Mouse (Mus musculus) lung, embryonic 14.5 days (tissue): ENCODE data around the gene Dnaaf3. TPM values are rescaled to one million over a fixed set of nuclear protein-coding genes. Genes with fewer than 3 reads are reported as not detected.
A peak's percentile ranks its signal among the peaks of the same experiment; 100 is the strongest.

Source experiments
- ATAC-seq: fragments of 200-750 bp; cut with Nextera tagmentation; 2 replicates; pipeline ENCODE4 v1.8.0; 2017; ENCODE audit warnings: mild to moderate bottlenecking, moderate TSS enrichment, moderate library complexity; ENCODE audit not compliant: insufficient read depth
- DNase-seq: peaks from one replicate; pipeline ENCODE4 v3.0.0-alpha.2; 2015
- H3K27ac ChIP-seq: fragments of 300-500 bp; sonication (generic); 2 replicates; pipeline ENCODE4 v1.5.1; 2014; ENCODE audit warnings: low read depth, mild to moderate bottlenecking, moderate library complexity
- H3K27me3 ChIP-seq: fragments of 300-500 bp; sonication (generic); 2 replicates; pipeline ENCODE4 v1.6.1; 2014; ENCODE audit warnings: low read length, control low read depth; ENCODE audit not compliant: insufficient read depth
- H3K36me3 ChIP-seq: fragments of 300-500 bp; sonication (generic); 2 replicates; pipeline ENCODE4 v1.6.1; 2014; ENCODE audit warnings: control low read depth; ENCODE audit not compliant: insufficient read depth
- H3K4me1 ChIP-seq: fragments of 300-500 bp; sonication (generic); 2 replicates; pipeline ENCODE4 v1.6.1; 2014; ENCODE audit warnings: antibody characterized with exemption, control low read depth; ENCODE audit not compliant: insufficient read depth
- H3K4me2 ChIP-seq: fragments of 300-500 bp; sonication (generic); 2 replicates; pipeline ENCODE4 v1.6.1; 2014; ENCODE audit warnings: mild to moderate bottlenecking
- H3K4me3 ChIP-seq: fragments of 300-500 bp; sonication (generic); 2 replicates; pipeline ENCODE4 v1.5.1; 2014; ENCODE audit warnings: low read depth, low read length
- H3K9ac ChIP-seq: fragments of 300-500 bp; sonication (generic); 2 replicates; pipeline ENCODE4 v1.6.1; 2014
- H3K9me3 ChIP-seq: fragments of 300-500 bp; sonication (generic); 2 replicates; pipeline ENCODE4 v1.6.1; 2016; ENCODE audit warnings: low read depth, low read length, control low read depth
- CTCF ChIP-seq: IDR thresholded peaks from 2 replicates; pipeline ENCODE4 v1.5.1; 2016; ENCODE audit warnings: antibody characterized with exemption, low read depth
- WGBS: fragments of 180-500 bp; shearing (Covaris S2); extraction: QIAGEN DNeasy Blood & Tissue Kit; methylation state at CpG from one replicate; pipeline ENCODE4 v1.1.7; 2014; 5-methylcytosine and 5-hydroxymethylcytosine counted together
- microRNA-seq: library from miRNA; unstranded; fragments of <30 nt; microRNA quantifications from one replicate; pipeline ENCODE4, GENCODE M21; 2016; ENCODE audit warnings: borderline number of aligned reads
- polyA plus RNA-seq: library from polyadenylated mRNA; unstranded; fragments of >200 nt; fragmentation: Nextera tagmentation; extraction: Ambion mirVana; gene quantifications from 2 replicates; pipeline ENCODE4 v1.2.1, GENCODE M21; 2014

The Dnaaf3 gene
- polyA plus RNA-seq, 1 experiment from 2014 or later = 1.2 TPM

DNA sequence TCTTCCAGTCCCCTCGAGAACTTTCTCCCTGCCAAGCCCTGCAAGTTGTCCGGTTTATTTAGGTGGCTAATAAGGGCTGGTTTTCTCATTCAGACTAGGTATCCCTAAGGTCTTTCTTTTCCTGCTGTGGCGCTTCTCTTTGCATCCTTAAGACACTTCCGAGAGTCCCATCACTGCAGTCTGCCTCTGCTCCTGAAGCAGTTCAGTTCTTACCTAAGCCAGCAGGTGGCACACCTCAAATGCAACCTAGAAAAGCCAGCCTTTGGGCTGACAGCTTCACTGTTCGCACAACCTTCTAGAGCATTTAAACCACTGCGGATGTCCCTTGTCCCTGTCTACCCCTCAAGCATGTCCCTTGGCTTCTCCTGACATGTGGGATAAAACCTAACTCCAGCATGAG is 52.6 kb downstream of the Dnaaf3 start:
- Histone ChIP-seq H3K27ac (peak overlapping the region; percentile 95; the same call in 1 of the 2 replicates), H3K4me3 (no peak overlapping the region)
- 19% methylated on average over 6 of the region's 6 CpGs for WGBS

DNA sequence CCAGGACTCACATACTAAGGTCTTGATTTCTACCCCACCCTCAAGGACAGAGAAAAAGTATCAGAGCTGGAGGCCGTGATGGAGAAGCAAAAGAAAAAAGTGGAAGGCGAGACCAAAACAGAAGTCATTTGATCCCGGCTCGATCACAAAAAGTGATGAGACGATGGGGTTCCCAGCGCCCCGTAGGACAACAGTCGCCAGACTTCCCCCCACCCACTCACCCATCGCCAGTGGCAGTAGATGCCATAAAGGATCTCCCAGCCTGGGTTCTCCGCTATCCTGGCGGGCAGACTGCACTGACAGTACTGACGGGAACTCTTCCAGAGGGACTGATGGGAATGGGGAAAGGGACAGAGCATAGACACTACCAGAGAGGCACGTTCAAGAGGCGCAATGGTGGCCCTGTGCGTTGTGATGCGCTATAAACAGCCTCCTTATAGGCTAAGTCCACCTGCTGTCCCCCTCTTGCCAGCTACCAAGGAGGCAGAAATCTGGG is 53.4 kb downstream of the Dnaaf3 start:
- H3K4me1 ChIP-seq = peaks cover 6% of the 10 kb centered on the region
- peaks cover 4% of the 10 kb centered on the region for H3K27me3 ChIP-seq
- peaks cover 32% of the 10 kb centered on the region for H3K36me3 ChIP-seq
- H3K27ac ChIP-seq = peak overlapping the region; percentile 95
- peak overlapping the region; percentile 47 for H3K4me3 ChIP-seq
- ATAC-seq (peak; percentile 7; the same call in 1 of the 2 replicates), DNase-seq (peak; percentile 24)
- no peaks in the 10 kb centered on the region for H3K9me3 ChIP-seq
- no peak for TF ChIP-seq CTCF
- H3K9ac ChIP-seq = peak overlapping the region; percentile 56
- 2% methylated on average over 16 of the region's 16 CpGs for WGBS
- peak overlapping the region; percentile 88 for H3K4me2 ChIP-seq

More for the DNA sequence above, 52.6 kb downstream of the Dnaaf3 start:
- Histone ChIP-seq H3K36me3 (peaks cover 40% of the 10 kb centered on the region), H3K9ac (no peak overlapping the region), H3K4me2 (peak overlapping the region; percentile 88), H3K4me1 (peaks cover 6% of the 10 kb centered on the region), H3K9me3 (no peaks in the 10 kb centered on the region), H3K27me3 (no peaks in the 10 kb centered on the region)
- peak; percentile 74 for TF ChIP-seq CTCF
- peak; percentile 72 for DNase-seq
- ATAC-seq = no peak

DNA sequence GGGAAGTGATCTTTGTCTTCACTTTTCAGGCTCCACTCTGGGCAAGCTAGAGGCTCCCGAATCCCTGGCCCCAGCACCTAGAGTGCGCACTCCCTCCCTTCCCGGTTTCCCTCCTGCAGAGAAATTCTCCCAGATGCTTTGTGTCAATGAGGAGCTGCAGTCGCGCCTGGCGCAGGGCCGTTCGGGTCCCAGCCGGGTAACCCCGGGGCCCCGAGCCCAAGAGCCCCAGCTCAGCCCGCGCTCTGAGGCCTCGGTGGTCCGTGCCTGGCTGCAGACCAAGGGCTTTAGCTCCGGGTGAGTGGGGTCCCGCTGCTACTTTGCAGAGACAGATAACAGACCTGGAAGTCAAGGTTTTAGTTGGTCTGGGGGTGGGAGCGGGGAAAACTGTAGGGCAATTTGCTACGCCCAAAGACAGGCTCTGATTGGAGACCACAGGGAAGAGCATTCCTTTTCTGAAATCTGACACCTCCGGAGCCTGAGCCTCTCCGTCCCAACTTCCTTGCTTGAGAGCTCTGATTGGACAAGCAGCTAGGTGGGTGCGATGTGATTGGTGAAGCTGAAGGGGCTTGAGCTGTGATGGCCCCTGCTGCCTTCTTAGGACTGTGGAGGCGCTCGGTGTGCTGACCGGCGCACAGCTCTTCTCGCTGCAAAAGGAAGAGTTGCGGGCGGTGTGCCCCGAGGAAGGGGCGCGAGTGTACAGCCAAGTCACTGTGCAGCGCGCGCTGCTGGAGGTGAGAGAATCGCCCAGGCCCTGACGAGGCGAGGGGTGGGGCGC is 54.0 kb downstream of the Dnaaf3 start:
- Histone ChIP-seq H3K4me3 (peak overlapping the region; percentile 47), H3K27me3 (peaks cover 8% of the 10 kb centered on the region), H3K4me1 (peaks cover 6% of the 10 kb centered on the region), H3K27ac (peak overlapping the region; percentile 95), H3K36me3 (peaks cover 26% of the 10 kb centered on the region), H3K4me2 (peak overlapping the region; percentile 88), H3K9ac (peak overlapping the region; percentile 56), H3K9me3 (no peaks in the 10 kb centered on the region)
- ATAC-seq = peak; percentile 99
- DNase-seq = peak; percentile 95
- TF ChIP-seq CTCF = 0 out of 2 replicates have a peak, but pooled peaks have one; percentile 17
- under 1% methylated on average over 39 of the region's 39 CpGs for WGBS

DNA sequence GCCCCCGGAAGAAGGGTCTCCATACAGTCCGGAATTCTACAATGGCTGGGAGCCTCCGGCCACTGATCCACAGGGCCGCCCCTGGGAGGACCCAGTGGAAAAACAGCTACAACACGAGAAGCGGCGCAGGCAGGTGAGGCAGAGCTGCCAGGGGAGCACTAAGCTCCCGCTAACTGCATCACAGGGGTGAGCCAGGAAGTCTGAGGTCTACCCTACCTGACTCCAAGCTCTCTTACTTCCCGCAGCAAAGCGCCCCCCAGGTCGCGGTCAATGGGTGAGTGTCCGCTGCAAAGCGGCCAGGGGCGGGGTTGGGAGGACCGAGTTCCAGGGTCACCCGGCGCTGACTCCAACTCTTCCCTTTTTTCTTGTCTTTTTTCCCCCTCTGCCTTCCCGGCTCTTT is 58.3 kb downstream of the Dnaaf3 start:
- no peak overlapping the region for H3K9ac ChIP-seq
- peaks cover 21% of the 10 kb centered on the region for H3K27me3 ChIP-seq
- WGBS = 12% methylated on average over 19 of the region's 19 CpGs
- ATAC-seq = no peak
- no peak overlapping the region for H3K4me3 ChIP-seq
- no peaks in the 10 kb centered on the region for H3K36me3 ChIP-seq
- H3K4me2 ChIP-seq = no peak overlapping the region
- H3K4me1 ChIP-seq = peaks cover under 1% of the 10 kb centered on the region; the same call in 1 of the 2 replicates
- H3K27ac ChIP-seq = no peak overlapping the region
- no peaks in the 10 kb centered on the region for H3K9me3 ChIP-seq
- TF ChIP-seq CTCF = no peak
- no peak for DNase-seq

Small RNA genes lying within 50 kb of the gene (microRNA-seq; reads per million reads assigned to microRNA genes)
- not detected for gene Gm23577

Other genes with a start within 250 kb of the Dnaaf3 start
- gene Ncr1, start 194.7 kb downstream of the Dnaaf3 start, polyA plus RNA-seq = not detected in 2 replicates
- 0.39 and 0.97 TPM in 2 replicates for gene Gp6, start 134.7 kb downstream of the Dnaaf3 start, polyA plus RNA-seq
- 25.9 and 27.3 TPM in 2 replicates for gene Rdh13, start 86.8 kb downstream of the Dnaaf3 start, polyA plus RNA-seq
- gene Eps8l1, start 71.8 kb downstream of the Dnaaf3 start, polyA plus RNA-seq = 9.5 and 13.6 TPM in 2 replicates
- 54.3 TPM in 2 replicates for gene Ppp1r12c, start 30.8 kb downstream of the Dnaaf3 start, polyA plus RNA-seq
- gene Tnnt1, start 16.1 kb downstream of the Dnaaf3 start, polyA plus RNA-seq = 6.3 and 15.4 TPM in 2 replicates
- 5.3 and 47.0 TPM in 2 replicates for gene Tnni3, start 8.2 kb downstream of the Dnaaf3 start, polyA plus RNA-seq
- 3.9 and 4.9 TPM in 2 replicates for gene Syt5, start 15.1 kb upstream of the Dnaaf3 start, polyA plus RNA-seq
- not detected in 2 replicates for gene Ptprh, start 71.6 kb upstream of the Dnaaf3 start, polyA plus RNA-seq
- gene Tmem86b, start 99.0 kb upstream of the Dnaaf3 start, polyA plus RNA-seq = 1.0 and 1.3 TPM in 2 replicates
- 7.6 and 7.8 TPM in 2 replicates for gene Ppp6r1, start 126.6 kb upstream of the Dnaaf3 start, polyA plus RNA-seq
- 94.0 and 98.5 TPM in 2 replicates for gene Hspbp1, start 152.6 kb upstream of the Dnaaf3 start, polyA plus RNA-seq
- 1.4 and 1.6 TPM in 2 replicates for gene Brsk1, start 158.2 kb upstream of the Dnaaf3 start, polyA plus RNA-seq
- not detected in 2 replicates for gene Tmem150b, start 192.8 kb upstream of the Dnaaf3 start, polyA plus RNA-seq
- 51.3 and 53.1 TPM in 2 replicates for gene Kmt5c, start 207.7 kb upstream of the Dnaaf3 start, polyA plus RNA-seq
- 37.3 and 40.1 TPM in 2 replicates for gene Cox6b2, start 220.6 kb upstream of the Dnaaf3 start, polyA plus RNA-seq
- not detected in 2 replicates for gene Fam71e2, start 238.8 kb upstream of the Dnaaf3 start, polyA plus RNA-seq